Mouse (Mus musculus) kidney, adult 2 months (tissue): ENCODE data around the gene Igf1r.

Experiments used
- CTCF ChIP-seq: fragments of 200-500 bp; conservative IDR thresholded peaks from 2 replicates; pipeline ENCODE4 v1.5.1; 2011; ENCODE audit warnings: low read depth, mild to moderate bottlenecking, control low read depth, low read length, moderate library complexity, mixed read lengths; ENCODE audit not compliant: insufficient read depth, insufficient read length
- POLR2A ChIP-seq: fragments of 200-500 bp; IDR thresholded peaks from one replicate; pipeline ENCODE4 v1.6.1; 2011; ENCODE audit warnings: low read depth, low read length, control low read depth

DNA sequence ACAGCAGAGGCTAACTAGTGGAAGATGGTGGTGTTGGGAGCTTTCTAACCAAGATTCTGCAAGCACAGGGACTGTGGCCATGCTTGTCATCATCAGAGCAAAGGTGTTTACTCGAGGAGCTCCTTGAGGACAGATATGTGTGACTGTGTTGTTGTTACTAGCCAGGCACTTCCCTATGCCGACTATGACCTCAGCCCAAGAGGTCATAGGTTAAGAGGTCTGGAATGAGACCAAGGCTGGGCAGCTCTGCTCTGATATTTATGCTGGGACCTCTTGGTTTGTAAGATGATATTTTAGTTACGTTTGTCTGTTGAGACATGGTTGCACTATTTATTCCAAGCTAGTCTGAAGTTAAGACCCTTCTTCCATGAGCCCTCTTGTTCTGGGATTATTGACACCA lies 169.8 kb downstream of the Igf1r start:
- no peak for TF ChIP-seq CTCF
- no peak for TF ChIP-seq POLR2A
